Mouse (Mus musculus): ENCODE measurements at regions not wholly inside any gene's neighbourhood (a gene's known extent, or its start where the extent isn't known, plus 50 kb on each side); places are given as distances from the start of the nearest gene placed in this dataset.
"Not testable (repeated sequence)": the region's sequence is repeated elsewhere in the genome, so short reads cannot be mapped to it uniquely, and the experiment has no call there.

GRCm38 (mm10) chr5:104576991-104577390, 68.8 kb downstream of the BC005561 start:
- H3K27me3 ChIP-seq (replicated peaks; ENCODE audit: control insufficient read depth, insufficient read depth, low read length); H3K4me3 ChIP-seq (ENCODE audit: low read length); H3K4me1 ChIP-seq (ENCODE audit: control insufficient read depth, insufficient read depth, low read depth, low read length); H3K9ac ChIP-seq (ENCODE audit: low read depth, low read length); H3K36me3 ChIP-seq (ENCODE audit: control insufficient read depth, insufficient read depth, low read length); ATAC-seq; H3K27ac ChIP-seq (ENCODE audit: low read depth, low read length); H3K4me2 ChIP-seq (ENCODE audit: low read length): not testable (repeated sequence)
- WGBS: 99% methylated on average over 4 of the region's 4 CpGs
- peaks cover 16% of the 10 kb centered on the region for H3K9me3 ChIP-seq (ENCODE audit: control insufficient read depth, low read length)

- peaks cover 48% of the 10 kb centered on the region for H3K36me3 ChIP-seq (ENCODE audit: control insufficient read depth, insufficient read depth, low read length)
- 98% methylated on average over 3 of the region's 3 CpGs for WGBS
- H3K4me3 ChIP-seq (ENCODE audit: low read length): not testable (repeated sequence)
Measured at GRCm38 (mm10) chr5:104582368-104582767, 74.2 kb downstream of the BC005561 start.

GRCm38 (mm10) chr5:104609177-104609576, 101.0 kb downstream of the BC005561 start:
- no peaks in the 10 kb centered on the region for H3K4me1 ChIP-seq (ENCODE audit: control insufficient read depth, insufficient read depth, low read depth, low read length)
- H3K9ac ChIP-seq (ENCODE audit: low read depth, low read length): no peak overlapping the region
- H3K4me3 ChIP-seq (ENCODE audit: low read length): no peak overlapping the region
- no peaks in the 10 kb centered on the region for H3K27me3 ChIP-seq (replicated peaks; ENCODE audit: control insufficient read depth, insufficient read depth, low read length)
- H3K36me3 ChIP-seq (ENCODE audit: control insufficient read depth, insufficient read depth, low read length): peaks cover 3% of the 10 kb centered on the region
- H3K4me2 ChIP-seq (ENCODE audit: low read length): no peak overlapping the region
- no peak overlapping the region for H3K27ac ChIP-seq (ENCODE audit: low read depth, low read length)
- no peak for ATAC-seq
- peaks cover 21% of the 10 kb centered on the region for H3K9me3 ChIP-seq (ENCODE audit: control insufficient read depth, low read length)
- 81% methylated on average over 7 of the region's 7 CpGs for WGBS

More at GRCm38 (mm10) chr5:104582368-104582767, 74.2 kb downstream of the BC005561 start:
- ATAC-seq; H3K27me3 ChIP-seq (replicated peaks; ENCODE audit: control insufficient read depth, insufficient read depth, low read length); H3K9ac ChIP-seq (ENCODE audit: low read depth, low read length); H3K4me1 ChIP-seq (ENCODE audit: control insufficient read depth, insufficient read depth, low read depth, low read length); H3K4me2 ChIP-seq (ENCODE audit: low read length); H3K27ac ChIP-seq (ENCODE audit: low read depth, low read length): not testable (repeated sequence)
- H3K9me3 ChIP-seq (ENCODE audit: control insufficient read depth, low read length): peaks cover 50% of the 10 kb centered on the region

Measured in hindbrain, embryonic 16.5 days (tissue).